Mouse (Mus musculus) liver, postnatal 0 days (tissue): Measurements from ENCODE around the gene Kat2a. TPM values are rescaled to one million over a fixed set of nuclear protein-coding genes. Genes with fewer than 3 reads are reported as not detected.

Experiments used
- ATAC-seq: fragments of 200-750 bp; cut with Nextera tagmentation; 2 replicates; pipeline ENCODE4 v1.8.0; 2017; ENCODE audit warnings: mild to moderate bottlenecking, moderate library complexity
- DNase-seq: peaks from one replicate; pipeline ENCODE4 v3.0.0-alpha.2; 2016
- H3K27ac ChIP-seq: fragments of 300-500 bp; sonication (generic); 2 replicates; pipeline ENCODE4 v1.5.1; 2014; ENCODE audit warnings: antibody characterized with exemption, moderate library complexity, mild to moderate bottlenecking, low read depth
- H3K27me3 ChIP-seq: fragments of 300-500 bp; sonication (generic); 2 replicates; pipeline ENCODE4 v1.6.1; 2014; ENCODE audit warnings: low read length, control low read depth, mixed read lengths; ENCODE audit not compliant: insufficient read depth
- H3K36me3 ChIP-seq: fragments of 300-500 bp; sonication (generic); replicated peaks from 2 replicates; pipeline ENCODE4 v1.6.1; 2014; ENCODE audit warnings: mild to moderate bottlenecking, control low read depth, low read length, moderate library complexity, mixed read lengths; ENCODE audit not compliant: insufficient read depth
- H3K4me1 ChIP-seq: fragments of 300-500 bp; sonication (generic); 2 replicates; pipeline ENCODE4 v1.6.1; 2014; ENCODE audit warnings: antibody characterized with exemption, mild to moderate bottlenecking, control low read depth; ENCODE audit not compliant: insufficient read depth
- H3K4me2 ChIP-seq: fragments of 300-500 bp; sonication (generic); 2 replicates; pipeline ENCODE4 v1.6.1; 2014; ENCODE audit warnings: low read depth, mild to moderate bottlenecking, low read length, moderate library complexity, mixed read lengths
- H3K4me3 ChIP-seq: fragments of 300-500 bp; sonication (generic); 2 replicates; pipeline ENCODE4 v1.5.1; 2014; ENCODE audit warnings: low read depth, low read length
- H3K9ac ChIP-seq: fragments of 300-500 bp; sonication (generic); replicated peaks from 2 replicates; pipeline ENCODE4 v1.6.1; 2014; ENCODE audit warnings: mild to moderate bottlenecking, moderate library complexity
- H3K9me3 ChIP-seq: fragments of 300-500 bp; sonication (generic); 2 replicates; pipeline ENCODE4 v1.6.1; 2016; ENCODE audit warnings: mild to moderate bottlenecking, control low read depth, low read length, mixed read lengths
- CTCF ChIP-seq: sonication (generic); IDR thresholded peaks from 2 replicates; pipeline ENCODE4 v1.5.1; 2016; ENCODE audit warnings: antibody characterized with exemption, low read depth
- EP300 ChIP-seq: IDR thresholded peaks from 2 replicates; pipeline ENCODE4 v1.6.1; 2016; ENCODE audit warnings: antibody characterized with exemption, low read depth, mild to moderate bottlenecking
- WGBS: fragments of 180-500 bp; shearing (Covaris S2); extraction: QIAGEN DNeasy Blood & Tissue Kit; methylation state at CpG from one replicate; pipeline ENCODE4 v1.1.7; 2014; ENCODE audit not compliant: insufficient replicate concordance; 5-methylcytosine and 5-hydroxymethylcytosine counted together
- polyA plus RNA-seq: library from polyadenylated mRNA; unstranded; fragments of >200 nt; fragmentation: Nextera tagmentation; extraction: Ambion mirVana; gene quantifications from 2 replicates; pipeline ENCODE4 v1.2.1, GENCODE M21; 2015

Gene Kat2a
- polyA plus RNA-seq, 1 experiment from 2014 or later, result 9.2 TPM

GRCm38 (mm10) chr11:100730477-100731205, 18.4 kb upstream of the Kat2a start:
- no peak overlapping the region for H3K4me3 ChIP-seq
- H3K9me3 ChIP-seq, result no peaks in the 10 kb centered on the region
- WGBS, result 71% methylated on average over 6 of the region's 6 CpGs
- H3K4me1 ChIP-seq, result peaks cover 37% of the 10 kb centered on the region
- no peaks in the 10 kb centered on the region for H3K27me3 ChIP-seq
- ATAC-seq (no peak), DNase-seq (no peak)
- 0 out of 2 replicates have a peak overlapping the region, but pooled peaks have one; percentile 5 for H3K9ac ChIP-seq
- H3K4me2 ChIP-seq, result no peak overlapping the region
- TF ChIP-seq EP300 (no peak), CTCF (no peak)
- H3K27ac ChIP-seq, result peak overlapping the region; percentile 56
- H3K36me3 ChIP-seq, result peaks cover 18% of the 10 kb centered on the region

DNA sequence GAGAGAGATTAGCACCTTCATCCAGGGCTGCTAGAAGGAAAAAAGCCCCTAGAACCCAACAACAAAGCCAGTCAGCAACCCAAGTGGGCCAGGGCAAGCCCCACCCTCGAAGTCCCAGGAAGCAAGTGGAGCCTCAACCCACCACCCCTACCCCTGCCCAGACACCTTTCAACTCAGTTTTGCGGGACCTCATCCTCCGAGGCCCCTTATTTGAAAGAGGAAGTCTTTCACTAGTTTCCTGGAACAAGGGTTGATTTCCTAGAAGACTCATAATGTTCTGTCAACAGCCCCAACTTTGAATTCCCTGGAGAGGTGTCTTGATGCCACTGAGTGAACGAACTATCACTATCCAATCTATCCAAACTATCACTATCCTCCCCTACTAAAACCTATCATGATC, 17.7 kb upstream of the Kat2a start:
- H3K27me3 ChIP-seq, result no peaks in the 10 kb centered on the region
- H3K9me3 ChIP-seq, result no peaks in the 10 kb centered on the region
- ATAC-seq (no peak), DNase-seq (no peak)
- H3K4me2 ChIP-seq, result no peak overlapping the region
- H3K36me3 ChIP-seq, result peaks cover 18% of the 10 kb centered on the region
- H3K4me3 ChIP-seq, result no peak overlapping the region
- WGBS, result 35% methylated on average over 4 of the region's 4 CpGs
- TF ChIP-seq CTCF, result no peak
- TF ChIP-seq EP300, result no peak
- peaks cover 37% of the 10 kb centered on the region for H3K4me1 ChIP-seq
- no peak overlapping the region for H3K27ac ChIP-seq
- no peak overlapping the region for H3K9ac ChIP-seq

- TF ChIP-seq CTCF (no peak), EP300 (no peak)
- Histone ChIP-seq H3K9me3 (no peaks in the 10 kb centered on the region), H3K9ac (no peak overlapping the region), H3K4me1 (peaks cover 44% of the 10 kb centered on the region), H3K27ac (no peak overlapping the region), H3K36me3 (peaks cover 13% of the 10 kb centered on the region), H3K27me3 (no peaks in the 10 kb centered on the region), H3K4me3 (no peak overlapping the region), H3K4me2 (no peak overlapping the region)
- ATAC-seq (no peak), DNase-seq (no peak)
- WGBS, result 87% methylated on average over 6 of the region's 6 CpGs
These were observed 16.3 kb upstream of the Kat2a start for GRCm38 (mm10) chr11:100728601-100729000.

- Histone ChIP-seq H3K27ac (no peak overlapping the region), H3K4me3 (no peak overlapping the region), H3K4me2 (no peak overlapping the region), H3K9ac (no peak overlapping the region), H3K9me3 (no peaks in the 10 kb centered on the region), H3K27me3 (no peaks in the 10 kb centered on the region), H3K36me3 (peaks cover 5% of the 10 kb centered on the region), H3K4me1 (peaks cover 57% of the 10 kb centered on the region)
- WGBS, result 95% methylated on average over 3 of the region's 3 CpGs
- no peak for TF ChIP-seq CTCF
- no peak for TF ChIP-seq EP300
- no peak for DNase-seq
- no peak for ATAC-seq
These were observed 14.9 kb upstream of the Kat2a start for GRCm38 (mm10) chr11:100727201-100727600.

DNA sequence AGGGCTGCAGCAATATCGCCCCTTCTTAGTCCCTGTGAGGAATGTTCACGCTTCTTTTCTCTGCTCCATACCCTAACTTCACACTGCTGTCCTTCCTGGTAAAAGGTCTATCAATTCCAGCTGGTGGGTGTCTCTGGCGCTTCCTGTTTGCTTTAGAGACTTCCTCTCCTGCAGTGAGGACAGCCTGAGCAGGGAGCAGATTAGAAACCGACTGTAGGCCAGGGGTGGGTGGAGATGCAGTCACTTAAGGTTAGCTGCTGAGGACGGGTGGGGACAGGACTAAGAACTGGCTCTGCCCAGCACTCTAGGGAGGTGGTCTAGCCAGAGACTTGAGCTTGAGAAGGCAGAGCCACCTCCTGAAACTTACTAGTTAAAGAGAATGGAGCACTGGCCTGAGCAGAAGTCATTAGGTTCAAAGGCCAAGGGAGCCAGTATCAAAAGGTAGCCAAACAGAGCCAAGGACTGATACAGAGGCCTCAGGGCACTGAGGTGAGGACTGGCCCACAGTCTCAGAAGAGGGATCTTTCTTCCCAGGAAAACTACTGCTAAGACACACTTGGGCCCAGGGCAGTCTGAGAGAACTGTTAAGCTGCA, 12.8 kb upstream of the Kat2a start:
- DNase-seq (no peak), ATAC-seq (peak; percentile 35)
- H3K27ac ChIP-seq, result peak overlapping the region; percentile 72
- H3K36me3 ChIP-seq, result peaks cover 3% of the 10 kb centered on the region
- peak overlapping the region; percentile 36; the same call in 1 of the 2 replicates for H3K9ac ChIP-seq
- no peaks in the 10 kb centered on the region for H3K9me3 ChIP-seq
- no peak overlapping the region for H3K4me3 ChIP-seq
- H3K4me2 ChIP-seq, result peak overlapping the region; percentile 24; the same call in 1 of the 2 replicates
- no peak for TF ChIP-seq EP300
- H3K27me3 ChIP-seq, result no peaks in the 10 kb centered on the region
- WGBS, result 16% methylated on average over 5 of the region's 5 CpGs
- H3K4me1 ChIP-seq, result peaks cover 61% of the 10 kb centered on the region

DNA sequence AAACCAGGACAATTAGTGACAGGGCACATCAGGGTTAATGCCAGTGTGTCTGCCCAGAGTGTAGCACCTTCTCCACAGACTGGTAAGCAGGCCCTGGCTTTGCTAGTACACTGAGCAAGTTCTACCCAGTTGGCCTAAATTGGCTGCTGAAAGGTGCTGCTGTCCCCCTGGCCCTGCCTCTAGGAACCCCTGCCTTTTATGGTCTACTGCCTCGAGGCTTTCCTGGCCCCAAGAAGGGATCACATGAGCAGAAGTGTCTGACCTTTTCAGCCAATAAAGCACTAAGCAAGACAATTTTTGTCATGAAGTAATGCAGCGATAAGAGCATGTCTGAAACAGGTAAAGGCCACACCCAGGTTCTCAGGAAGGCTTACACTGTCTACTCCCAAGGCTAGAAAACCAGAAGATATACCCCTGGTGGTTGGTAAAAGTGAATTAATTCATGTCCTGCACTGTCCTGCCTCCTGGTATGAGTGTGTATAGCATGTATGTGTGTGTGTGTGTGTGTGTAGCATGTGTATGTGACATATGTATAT, 10.3 kb upstream of the Kat2a start:
- no peaks in the 10 kb centered on the region for H3K27me3 ChIP-seq
- H3K27ac ChIP-seq, result peak overlapping the region; percentile 64
- ATAC-seq, result no peak
- H3K4me1 ChIP-seq, result peaks cover 59% of the 10 kb centered on the region
- H3K9ac ChIP-seq, result no peak overlapping the region; the same call in 1 of the 2 replicates
- H3K4me2 ChIP-seq, result peak overlapping the region; percentile 27
- WGBS, result 37% methylated on average over 2 of the region's 2 CpGs
- no peak for DNase-seq
- no peak for TF ChIP-seq EP300
- H3K4me3 ChIP-seq, result no peak overlapping the region
- no peaks in the 10 kb centered on the region for H3K9me3 ChIP-seq
- H3K36me3 ChIP-seq, result peaks cover 22% of the 10 kb centered on the region
